Mouse (Mus musculus): ENCODE data around the gene Rpa3. TPM values are rescaled to one million over a fixed set of nuclear protein-coding genes. Genes with fewer than 3 reads are reported as not detected.

The Rpa3 gene
- polyA plus RNA-seq (2012; ENCODE audit: low replicate concordance), result 0.60 and 2.6 TPM in 2 replicates

DNA sequence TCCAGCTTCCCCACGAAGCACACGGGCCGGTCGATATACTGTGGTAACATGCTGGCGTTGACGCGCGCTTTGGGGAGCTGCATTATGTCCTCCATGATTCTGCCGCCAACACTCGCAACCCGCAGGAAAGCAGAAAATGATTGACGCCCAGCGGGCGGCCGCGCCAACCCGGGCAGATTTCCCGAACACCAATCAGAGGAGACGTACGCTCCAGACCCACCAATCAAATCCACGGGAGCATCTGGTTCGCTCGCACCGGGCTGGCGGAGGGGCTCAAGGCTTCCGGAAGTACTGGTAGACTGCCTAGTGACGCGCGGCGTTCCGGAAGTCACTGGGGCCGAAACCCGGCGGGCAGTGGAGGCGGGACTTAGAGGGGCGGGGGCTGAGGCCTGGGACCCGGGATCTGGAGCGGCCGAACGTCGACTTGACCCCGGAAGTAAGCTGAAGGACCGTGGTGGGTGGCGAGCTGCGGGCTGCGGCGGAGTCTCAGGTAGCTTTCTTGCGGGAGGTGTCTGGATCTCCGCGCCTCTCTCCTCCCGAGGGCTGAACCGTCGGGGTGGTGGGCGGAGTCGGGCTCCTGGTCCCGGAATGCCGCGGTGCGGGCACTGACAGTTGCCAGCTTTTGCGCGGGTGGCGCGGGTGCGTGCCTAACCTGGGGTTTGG is at the start of gene Rpa3, which contains the start of the genes Umad1 and Gm45062:
Gene Rpa3, minus strand, starts transcription at position 170 of the 663 bp plus-strand sequence.
Gene Umad1, plus strand, starts transcription at position 285 of the 663 bp plus-strand sequence.
Gene Gm45062, plus strand, starts transcription at position 447 of the 663 bp plus-strand sequence.

DNA sequence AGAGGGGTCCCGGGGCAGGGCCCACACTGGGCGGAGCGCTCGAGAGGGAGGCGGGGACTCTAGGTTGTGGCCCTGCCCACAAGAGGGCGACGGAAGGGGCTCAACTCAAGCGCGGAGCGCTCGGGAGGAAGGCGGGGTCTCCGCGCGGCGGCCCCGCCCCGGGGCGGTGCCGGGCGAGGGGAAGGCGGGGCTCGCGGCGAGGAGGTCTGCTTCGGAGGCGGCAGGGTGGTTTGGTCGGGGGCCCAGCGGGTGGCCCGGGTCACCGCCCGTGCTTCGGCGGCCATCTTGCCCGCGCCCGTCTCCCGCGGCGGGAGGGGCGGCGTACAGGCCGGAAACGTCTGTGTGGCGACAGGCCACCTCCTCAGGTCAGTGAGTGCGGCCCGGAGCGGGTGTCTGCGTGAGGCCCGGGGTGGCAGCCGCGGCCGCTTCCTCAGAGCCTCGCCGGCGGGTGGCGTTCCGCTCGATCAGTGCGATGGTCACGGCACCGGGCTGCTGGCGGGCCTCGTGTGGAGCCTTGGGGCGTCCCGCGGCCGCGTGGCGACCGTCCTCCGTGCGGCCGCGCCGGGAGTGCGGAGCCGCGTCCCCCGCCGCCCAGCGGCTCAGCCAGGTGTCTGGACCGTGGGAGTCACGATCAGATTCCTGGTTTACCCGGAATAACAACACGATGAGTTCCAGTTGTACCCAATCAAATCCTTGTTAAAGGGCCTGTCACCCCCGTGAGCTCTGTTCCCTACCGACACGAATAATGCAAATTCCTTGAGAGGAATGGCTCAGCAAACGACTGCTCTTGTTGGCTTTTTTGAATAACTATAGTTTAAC is 49.7 kb downstream of the Rpa3 start, which contains the start of gene Mios:
Gene Mios, plus strand, starts transcription at position 176 of the 819 bp plus-strand sequence.

Other genes with a start within 250 kb of the Rpa3 start
- gene Col28a1, start 66.6 kb downstream of the Rpa3 start, polyA plus RNA-seq (2012; ENCODE audit: low replicate concordance), result not detected in 2 replicates
- gene Mios, start 50.0 kb downstream of the Rpa3 start, polyA plus RNA-seq (2012; ENCODE audit: low replicate concordance), result 6.7 and 6.8 TPM in 2 replicates
- 11.4 and 12.8 TPM in 2 replicates for gene Umad1, start 115 bp upstream of the Rpa3 start, polyA plus RNA-seq (2012; ENCODE audit: low replicate concordance)
- not detected in 2 replicates for gene Gm45062, start 277 bp upstream of the Rpa3 start, polyA plus RNA-seq (2012; ENCODE audit: low replicate concordance)